Mouse (Mus musculus) stomach, embryonic 15.5 days (tissue): ENCODE results near the gene Anapc2. TPM values are rescaled to one million over a fixed set of nuclear protein-coding genes. Genes with fewer than 3 reads are reported as not detected.

Experiments used
- ATAC-seq: fragments of 200-750 bp; cut with Nextera tagmentation; 2 replicates; pipeline ENCODE4 v1.8.0; 2017; ENCODE audit warnings: low read depth, moderate number of reproducible peaks, moderate TSS enrichment; ENCODE audit not compliant: insufficient read depth, low FRiP score
- H3K27ac ChIP-seq: fragments of 300-500 bp; sonication (generic); 2 replicates; pipeline ENCODE4 v1.5.1; 2015; ENCODE audit warnings: mild to moderate bottlenecking, inconsistent platforms
- H3K27me3 ChIP-seq: fragments of 300-500 bp; sonication (generic); replicated peaks from 2 replicates; pipeline ENCODE4 v1.6.1; 2015; ENCODE audit warnings: inconsistent platforms
- H3K36me3 ChIP-seq: fragments of 300-500 bp; sonication (generic); 2 replicates; pipeline ENCODE4 v1.6.1; 2015; ENCODE audit warnings: inconsistent platforms
- H3K4me1 ChIP-seq: fragments of 300-500 bp; sonication (generic); 2 replicates; pipeline ENCODE4 v1.6.1; 2015; ENCODE audit warnings: inconsistent platforms
- H3K4me2 ChIP-seq: fragments of 300-500 bp; sonication (generic); 2 replicates; pipeline ENCODE4 v1.6.1; 2015; ENCODE audit warnings: mild to moderate bottlenecking, inconsistent platforms
- H3K4me3 ChIP-seq: fragments of 300-500 bp; sonication (generic); replicated peaks from 2 replicates; pipeline ENCODE4 v1.5.1; 2015; ENCODE audit warnings: inconsistent platforms
- H3K9ac ChIP-seq: fragments of 300-500 bp; sonication (generic); 2 replicates; pipeline ENCODE4 v1.6.1; 2015; ENCODE audit warnings: inconsistent platforms
- H3K9me3 ChIP-seq: fragments of 300-500 bp; sonication (generic); 2 replicates; pipeline ENCODE4 v1.6.1; 2016; ENCODE audit warnings: inconsistent platforms
- WGBS: fragments of 180-500 bp; shearing (Covaris S2); methylation state at CpG from one replicate; pipeline ENCODE4 v1.1.7; 2015; 5-methylcytosine and 5-hydroxymethylcytosine counted together
- polyA plus RNA-seq: library from polyadenylated mRNA; unstranded; fragments of >200 nt; fragmentation: Nextera tagmentation; extraction: Ambion mirVana; gene quantifications from 2 replicates; pipeline ENCODE4 v1.2.1, GENCODE M21; 2015

Gene Anapc2
- polyA plus RNA-seq, 1 experiment from 2014 or later, result 108 TPM

DNA sequence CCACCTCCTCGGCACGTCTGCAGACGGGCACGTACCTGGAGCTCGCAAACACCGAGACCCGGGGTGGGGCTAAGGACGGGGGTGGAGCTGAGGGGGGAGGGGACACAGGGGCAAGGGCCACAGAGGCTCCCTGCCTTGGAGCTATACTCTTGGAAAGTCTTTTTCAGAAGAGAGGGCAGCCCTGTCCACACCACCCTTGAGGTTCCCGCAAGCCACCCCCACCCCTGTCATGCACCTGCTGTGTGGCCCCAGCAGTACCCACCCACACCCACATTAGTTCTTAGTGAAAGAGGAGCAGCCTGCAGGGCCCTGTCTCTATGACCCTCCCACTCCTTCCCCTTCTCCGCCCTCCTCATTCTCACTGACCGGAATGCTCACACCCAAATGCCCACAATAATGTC lies 39.2 kb downstream of the Anapc2 start:
- Histone ChIP-seq H3K4me2 (peak overlapping the region; percentile 39; the same call in 1 of the 2 replicates), H3K27ac (no peak overlapping the region), H3K4me1 (no peaks in the 10 kb centered on the region), H3K9ac (no peak overlapping the region), H3K27me3 (peaks cover 65% of the 10 kb centered on the region), H3K4me3 (0 out of 2 replicates have a peak overlapping the region, but pooled peaks have one; percentile 11), H3K9me3 (no peaks in the 10 kb centered on the region), H3K36me3 (no peaks in the 10 kb centered on the region)
- 7% methylated on average over 11 of the region's 11 CpGs for WGBS
- 0 out of 2 replicates have a peak, but pooled peaks have one; percentile 22 for ATAC-seq

DNA sequence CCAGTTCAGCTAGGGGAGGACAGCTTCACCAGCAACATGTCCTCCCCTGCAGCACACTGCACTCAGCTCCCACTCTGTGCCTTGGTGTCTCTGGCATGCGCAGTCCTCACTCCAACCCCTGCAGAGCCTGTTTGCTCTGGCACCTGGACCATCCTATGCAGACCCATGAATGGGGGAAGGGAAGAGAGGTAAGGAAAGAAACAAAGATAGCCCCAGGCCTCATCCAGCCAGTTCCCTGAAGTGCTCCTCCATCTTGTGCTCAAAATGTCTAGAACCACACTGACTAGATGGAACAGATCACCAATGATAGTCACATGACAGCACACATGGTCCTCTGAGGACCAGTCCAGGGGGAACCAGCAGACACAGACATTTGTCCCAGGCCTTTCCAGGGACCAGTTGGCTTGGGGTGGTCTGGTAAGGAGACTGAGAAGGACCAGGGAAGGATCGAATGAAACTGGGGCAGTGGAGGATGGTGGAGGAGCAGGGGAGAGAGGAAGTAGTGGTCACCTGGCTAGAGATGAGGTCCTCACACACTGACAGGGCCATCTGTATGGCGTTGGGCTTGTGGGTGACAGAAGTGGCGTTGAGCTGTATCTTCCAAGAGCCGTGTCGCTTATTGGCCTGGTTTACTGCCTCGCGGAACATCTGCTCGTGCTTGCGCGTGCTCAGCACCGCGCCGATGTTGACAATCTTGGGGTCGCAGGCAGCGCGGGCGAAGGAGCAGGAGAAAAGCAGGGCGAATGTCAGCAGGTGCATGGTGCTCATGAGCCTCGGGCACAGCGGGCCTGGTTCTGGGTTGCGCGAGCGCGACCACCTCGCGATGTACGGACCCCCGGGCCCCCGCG lies 46.1 kb downstream of the Anapc2 start:
- ATAC-seq, result peak; percentile 18; the same call in 1 of the 2 replicates
- H3K36me3 ChIP-seq, result no peaks in the 10 kb centered on the region
- WGBS, result 5% methylated on average over 31 of the region's 31 CpGs
- peaks cover 43% of the 10 kb centered on the region for H3K27me3 ChIP-seq
- H3K4me2 ChIP-seq, result peak overlapping the region; percentile 66
- no peak overlapping the region for H3K9ac ChIP-seq
- H3K4me1 ChIP-seq, result peaks cover 3% of the 10 kb centered on the region; the same call in 1 of the 2 replicates
- peak overlapping the region; percentile 27 for H3K4me3 ChIP-seq
- H3K27ac ChIP-seq, result no peak overlapping the region
- no peaks in the 10 kb centered on the region for H3K9me3 ChIP-seq

DNA sequence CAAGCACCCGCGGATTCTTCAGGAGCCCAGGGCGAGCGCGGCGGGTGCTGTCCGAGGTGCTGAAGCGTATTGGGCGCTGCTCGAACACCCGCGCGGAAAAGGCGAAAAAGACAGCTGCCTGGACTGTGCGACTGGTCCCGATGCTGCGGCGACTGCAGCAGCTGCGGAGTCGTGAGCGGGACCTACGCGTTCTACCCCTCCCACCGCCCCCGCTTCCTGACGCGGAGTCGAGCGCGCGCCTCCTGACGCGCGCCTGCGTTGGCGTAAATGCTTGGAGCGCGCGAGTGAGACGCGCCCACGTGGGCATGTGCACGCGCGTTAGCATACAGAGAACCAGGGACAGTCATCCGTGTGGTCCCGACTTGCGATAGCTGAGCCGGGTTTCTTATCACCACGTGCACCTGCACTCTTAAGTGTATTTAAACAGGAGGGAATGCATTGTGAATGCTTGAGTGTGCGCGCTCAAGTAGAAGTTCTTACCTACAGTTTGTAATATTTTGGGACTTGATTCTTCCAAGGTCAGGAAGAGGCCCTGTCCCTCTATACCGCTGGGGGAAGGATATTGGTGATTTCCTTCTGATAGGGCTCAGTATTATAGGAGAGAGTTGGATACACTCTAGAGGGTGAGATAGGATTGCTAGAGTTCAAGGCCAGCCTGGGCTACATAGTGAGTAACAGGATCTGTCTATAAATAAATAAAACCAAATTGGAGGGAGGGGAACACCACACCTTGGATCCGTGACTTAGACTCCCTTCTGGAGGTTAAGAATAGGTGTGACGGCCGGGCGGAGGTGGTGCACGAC lies 46.9 kb downstream of the Anapc2 start, which contains the start of gene Grin1:
Gene Grin1 (minus strand): TSS at position 217 of the 803 bp plus-strand sequence.
- 9% methylated on average over 58 of the region's 58 CpGs for WGBS
- Histone ChIP-seq H3K4me3 (peak within 1 kb of the TSS; percentile 27), H3K9ac (no peak within 1 kb of the TSS), H3K4me1 (peaks cover 3% of the 10 kb centered on the region; the same call in 1 of the 2 replicates), H3K36me3 (no peaks in the 10 kb centered on the region), H3K27ac (no peak within 1 kb of the TSS), H3K27me3 (peaks cover 40% of the 10 kb centered on the region), H3K4me2 (peak within 1 kb of the TSS; percentile 66), H3K9me3 (no peaks in the 10 kb centered on the region)
- ATAC-seq, result peak; percentile 60

DNA sequence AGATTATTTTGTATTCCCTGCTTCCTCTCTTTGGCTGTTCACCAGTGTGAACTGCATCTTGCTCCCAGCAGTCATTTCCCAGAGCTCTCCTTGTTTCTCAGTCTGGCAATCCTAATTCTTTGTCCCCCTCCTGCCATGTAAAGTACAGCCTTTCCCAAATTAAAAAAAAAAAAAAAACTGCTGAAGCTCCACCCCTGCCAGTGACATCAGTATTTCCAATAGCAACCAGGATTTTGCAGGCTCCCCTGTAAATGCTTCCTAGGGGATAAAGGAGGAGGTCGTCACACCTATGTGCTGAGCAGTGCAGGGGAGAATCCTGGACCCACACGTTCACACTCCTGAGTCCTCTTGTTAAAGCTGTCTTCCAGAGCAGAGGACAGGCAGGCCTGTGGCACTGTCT lies 47.8 kb downstream of the Anapc2 start:
- H3K4me3 ChIP-seq, result no peak overlapping the region
- H3K9me3 ChIP-seq, result no peaks in the 10 kb centered on the region
- H3K9ac ChIP-seq, result no peak overlapping the region
- peaks cover 3% of the 10 kb centered on the region; the same call in 1 of the 2 replicates for H3K4me1 ChIP-seq
- H3K36me3 ChIP-seq, result no peaks in the 10 kb centered on the region
- H3K27me3 ChIP-seq, result peaks cover 40% of the 10 kb centered on the region
- WGBS, result 31% methylated on average over 2 of the region's 2 CpGs
- H3K27ac ChIP-seq, result no peak overlapping the region
- no peak overlapping the region for H3K4me2 ChIP-seq
- ATAC-seq, result no peak

DNA sequence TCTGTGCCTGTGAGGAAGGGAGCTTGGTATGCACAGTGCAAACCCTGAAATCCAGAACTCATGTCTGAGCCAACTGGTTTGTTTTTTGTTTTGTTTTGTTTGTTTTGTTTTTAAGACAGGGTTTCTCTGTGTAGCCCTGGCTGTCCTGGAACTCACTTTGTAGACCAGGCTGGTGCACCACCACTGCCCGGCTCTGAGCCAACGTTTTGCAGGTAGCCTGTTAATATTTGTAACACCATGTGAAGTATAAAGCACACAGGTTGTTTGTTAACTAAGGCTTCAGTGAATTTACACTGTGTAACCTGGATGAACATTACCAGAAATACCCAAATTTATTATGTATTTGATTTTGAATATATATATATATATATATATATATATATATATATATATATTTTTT lies 53.8 kb downstream of the Anapc2 start:
- no peak for ATAC-seq
- Histone ChIP-seq H3K4me3 (no peak overlapping the region), H3K4me1 (no peaks in the 10 kb centered on the region), H3K4me2 (no peak overlapping the region), H3K27me3 (no peaks in the 10 kb centered on the region), H3K27ac (no peak overlapping the region), H3K9me3 (no peaks in the 10 kb centered on the region), H3K9ac (no peak overlapping the region), H3K36me3 (no peaks in the 10 kb centered on the region)
- 69% methylated on average over 2 of the region's 2 CpGs for WGBS

DNA sequence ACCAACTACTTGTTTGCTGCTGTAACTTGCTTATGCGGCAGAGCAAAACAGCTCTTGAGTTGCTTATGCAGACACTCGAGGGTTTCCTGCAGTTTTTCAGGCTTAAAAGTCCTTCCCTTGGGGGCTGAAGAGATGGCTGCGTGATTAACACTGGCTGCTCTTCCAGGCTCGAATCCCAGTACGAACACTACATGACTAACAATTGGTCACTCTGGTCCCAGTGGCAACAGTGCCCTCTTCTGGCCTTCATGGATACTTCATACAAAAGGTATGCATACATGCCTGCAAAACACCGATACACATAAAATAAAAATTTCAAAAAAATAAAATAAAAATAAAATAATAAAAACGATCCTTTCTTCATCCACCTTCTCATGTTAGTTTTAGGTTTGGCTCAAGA lies 56.2 kb downstream of the Anapc2 start:
- Histone ChIP-seq H3K27ac (no peak overlapping the region), H3K36me3 (no peaks in the 10 kb centered on the region), H3K27me3 (no peaks in the 10 kb centered on the region), H3K4me1 (peaks cover 4% of the 10 kb centered on the region; the same call in 1 of the 2 replicates), H3K4me3 (no peak overlapping the region), H3K9ac (no peak overlapping the region), H3K4me2 (no peak overlapping the region), H3K9me3 (no peaks in the 10 kb centered on the region)
- WGBS, result 40% methylated on average over 7 of the region's 7 CpGs
- no peak for ATAC-seq

DNA sequence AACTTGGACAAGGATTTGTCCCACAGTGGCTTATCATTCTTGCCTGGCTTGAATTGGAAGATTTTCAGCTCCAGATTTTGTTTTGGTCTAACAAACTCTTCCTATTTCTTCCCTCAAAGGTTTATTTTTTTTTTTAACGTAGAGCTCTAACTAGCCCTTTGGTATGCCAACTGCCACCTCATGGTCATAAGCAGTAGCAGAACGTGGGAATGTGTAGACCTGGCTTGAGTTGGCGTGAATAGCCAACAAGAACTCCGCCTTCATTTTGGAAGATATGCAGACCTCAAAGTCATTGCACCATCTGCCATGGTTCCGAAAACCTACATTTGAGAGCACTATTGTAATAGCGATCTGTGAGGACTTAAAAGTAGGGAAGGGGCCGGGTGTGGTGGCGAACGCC lies 59.2 kb downstream of the Anapc2 start:
- H3K27ac ChIP-seq, result no peak overlapping the region
- H3K9me3 ChIP-seq, result no peaks in the 10 kb centered on the region
- H3K9ac ChIP-seq, result no peak overlapping the region
- H3K4me2 ChIP-seq, result peak overlapping the region; percentile 61
- no peaks in the 10 kb centered on the region for H3K27me3 ChIP-seq
- peak overlapping the region; percentile 73 for H3K4me3 ChIP-seq
- H3K4me1 ChIP-seq, result peaks cover 12% of the 10 kb centered on the region; the same call in 1 of the 2 replicates
- ATAC-seq, result no peak
- peaks cover 22% of the 10 kb centered on the region for H3K36me3 ChIP-seq
- 55% methylated on average over 9 of the region's 9 CpGs for WGBS

DNA sequence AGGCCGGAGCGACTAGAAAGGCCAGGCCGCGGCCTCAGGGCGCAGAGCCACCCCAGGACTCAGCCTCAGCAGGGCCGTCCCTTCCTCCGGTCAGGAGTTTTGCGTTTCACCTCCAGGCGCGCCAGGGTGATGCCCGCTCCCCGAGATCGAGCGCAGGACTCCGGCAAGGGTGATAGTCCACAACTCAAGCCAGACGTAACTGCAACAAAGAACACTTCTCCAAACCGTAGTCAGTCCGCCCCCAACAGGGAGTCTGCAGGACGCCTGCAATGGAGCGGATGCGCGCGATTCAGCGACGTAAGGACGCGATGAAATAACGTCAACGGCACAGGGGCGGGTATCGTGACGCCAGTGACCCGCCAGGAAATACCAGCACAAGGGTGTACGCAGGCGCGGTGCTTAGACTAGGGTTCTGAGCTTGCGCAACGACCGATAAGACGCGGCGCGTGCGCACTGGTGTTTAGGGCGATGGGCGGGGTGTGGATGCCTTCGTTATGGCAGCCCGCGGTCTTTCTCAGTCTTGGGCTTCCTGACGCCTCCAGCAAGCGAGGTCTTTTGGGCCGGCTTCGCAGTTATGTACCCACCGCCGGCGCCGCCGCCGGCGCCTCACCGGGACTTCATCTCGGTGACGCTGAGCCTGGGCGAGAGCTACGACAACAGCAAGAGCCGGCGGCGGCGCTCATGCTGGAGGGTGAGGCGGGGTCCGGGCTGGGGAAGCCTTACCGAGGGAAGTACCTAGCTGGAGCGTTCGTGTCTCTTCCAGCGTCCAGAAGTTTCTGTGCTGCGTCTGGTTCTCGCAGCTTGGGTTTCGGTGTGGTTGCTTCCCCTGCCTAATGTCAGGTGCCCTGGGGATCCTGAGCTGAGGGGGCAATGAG lies 60.2 kb downstream of the Anapc2 start, which contains the start of gene Man1b1:
Gene Man1b1 (plus strand): TSS at position 53 of the 875 bp plus-strand sequence.
- peak within 1 kb of the TSS; percentile 82 for H3K27ac ChIP-seq
- H3K4me2 ChIP-seq, result peak within 1 kb of the TSS; percentile 69
- H3K36me3 ChIP-seq, result peaks cover 33% of the 10 kb centered on the region
- H3K27me3 ChIP-seq, result no peaks in the 10 kb centered on the region
- H3K4me3 ChIP-seq, result peak within 1 kb of the TSS; percentile 73
- H3K9ac ChIP-seq, result peak within 1 kb of the TSS; percentile 68
- ATAC-seq, result peak; percentile 97
- H3K9me3 ChIP-seq, result no peaks in the 10 kb centered on the region
- under 1% methylated on average over 78 of the region's 78 CpGs for WGBS
- H3K4me1 ChIP-seq, result peaks cover 12% of the 10 kb centered on the region; the same call in 1 of the 2 replicates

DNA sequence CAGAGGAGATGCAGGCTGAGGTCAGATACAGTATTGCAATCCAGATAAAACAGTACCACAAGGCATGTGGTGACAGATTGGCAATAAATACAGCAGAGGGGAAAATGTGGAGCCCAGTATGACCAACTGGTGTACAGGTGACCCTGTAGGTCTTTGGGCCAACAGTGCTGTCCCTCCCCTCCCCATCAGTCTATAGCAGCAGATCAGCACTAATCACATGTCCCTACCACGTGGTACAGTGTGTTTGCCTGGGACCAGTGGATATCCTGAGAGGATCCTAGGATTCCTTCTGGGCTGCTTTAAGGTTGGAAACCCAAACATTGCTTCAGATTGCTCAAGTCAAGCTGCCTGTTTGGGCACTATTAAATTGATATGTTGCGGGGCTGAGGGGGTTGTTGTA lies 61.3 kb downstream of the Anapc2 start:
- Histone ChIP-seq H3K4me3 (peak overlapping the region; percentile 73), H3K4me2 (peak overlapping the region; percentile 69), H3K9me3 (no peaks in the 10 kb centered on the region), H3K27me3 (no peaks in the 10 kb centered on the region), H3K36me3 (peaks cover 40% of the 10 kb centered on the region), H3K27ac (no peak overlapping the region), H3K4me1 (peaks cover 12% of the 10 kb centered on the region; the same call in 1 of the 2 replicates), H3K9ac (peak overlapping the region; percentile 62; the same call in 1 of the 2 replicates)
- ATAC-seq, result no peak
- WGBS, result 74% methylated on average over 2 of the region's 2 CpGs
